Mouse (Mus musculus) heart, adult 9 months (tissue): ENCODE results near the gene Kcnj10.

Experiments
- DNase-seq, 2 experiments: peaks; one replicate each; pipeline ENCODE4 v3.0.0; 2022; ENCODE audit warnings: low spot score in 2 of 2

Gene Kcnj10

GRCm38 (mm10) chr1:172311921-172312767 lies 28.9 kb upstream of the Kcnj10 start:
- peak; percentile 88 to 91 for DNase-seq

DNA sequence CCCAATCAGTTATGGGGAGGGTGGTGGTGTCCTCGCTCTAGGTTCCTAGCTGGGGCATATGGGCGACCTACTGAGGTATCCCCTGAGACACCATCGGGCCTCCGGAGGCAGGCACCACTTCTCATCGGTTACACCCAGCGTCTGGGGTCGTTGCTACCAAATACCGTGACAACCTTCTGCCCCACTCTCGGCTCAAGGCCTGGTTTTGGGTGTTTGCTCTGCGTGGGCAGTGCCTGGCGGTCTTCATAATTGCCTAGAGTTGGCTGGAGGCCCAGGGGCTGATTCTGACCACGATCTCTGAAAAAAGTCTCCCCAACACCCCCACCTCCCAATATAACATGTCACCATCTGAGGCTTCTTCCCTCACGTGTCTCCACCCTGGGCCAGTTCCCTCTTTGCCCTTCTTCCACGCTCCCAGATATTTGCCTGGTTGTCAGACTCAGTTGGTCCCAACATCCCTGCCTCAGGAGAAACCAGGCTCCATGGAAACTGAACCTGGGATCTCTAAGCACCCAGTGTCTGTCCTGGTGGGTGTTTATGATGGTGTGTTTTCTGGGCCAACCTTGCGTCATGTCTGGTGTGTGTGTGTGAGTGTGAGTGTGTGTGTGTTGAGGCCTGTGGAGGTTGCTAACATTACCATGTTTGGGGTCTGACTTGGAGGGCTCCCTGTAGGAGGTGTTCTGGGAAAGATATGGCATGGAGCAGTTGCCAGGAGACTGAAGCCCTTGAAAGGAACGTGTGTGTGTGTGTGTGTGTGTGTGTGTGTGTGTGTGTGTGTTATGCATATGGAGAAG lies 28.0 kb upstream of the Kcnj10 start:
- peak; percentile 29 to 56 for DNase-seq

GRCm38 (mm10) chr1:172313613-172314411 lies 27.2 kb upstream of the Kcnj10 start:
- peak; percentile 31 to 45 for DNase-seq

DNA sequence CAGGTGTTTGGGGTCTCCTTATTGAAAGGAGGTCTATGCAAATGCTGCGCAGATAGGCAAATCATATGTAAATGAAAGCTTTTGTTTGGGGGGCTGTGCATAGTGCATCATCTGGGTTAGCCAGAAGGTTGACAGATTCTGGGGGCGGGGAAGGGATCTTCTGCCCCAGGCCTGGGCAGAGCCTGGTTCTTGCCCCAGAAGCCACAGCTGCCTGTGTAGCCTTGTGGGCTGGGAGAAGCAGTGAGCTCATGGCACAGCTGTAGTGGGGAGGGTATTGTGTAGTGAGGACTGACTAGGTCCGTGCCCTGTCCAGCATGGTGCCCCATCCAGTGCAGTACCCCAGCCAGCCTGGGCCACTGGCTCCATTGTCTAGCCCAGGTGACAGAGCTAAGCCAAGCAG lies 26.1 kb upstream of the Kcnj10 start:
- DNase-seq = no peak

- DNase-seq = no peak
Observed at GRCm38 (mm10) chr1:172317431-172317830, 23.6 kb upstream of the Kcnj10 start.

DNA sequence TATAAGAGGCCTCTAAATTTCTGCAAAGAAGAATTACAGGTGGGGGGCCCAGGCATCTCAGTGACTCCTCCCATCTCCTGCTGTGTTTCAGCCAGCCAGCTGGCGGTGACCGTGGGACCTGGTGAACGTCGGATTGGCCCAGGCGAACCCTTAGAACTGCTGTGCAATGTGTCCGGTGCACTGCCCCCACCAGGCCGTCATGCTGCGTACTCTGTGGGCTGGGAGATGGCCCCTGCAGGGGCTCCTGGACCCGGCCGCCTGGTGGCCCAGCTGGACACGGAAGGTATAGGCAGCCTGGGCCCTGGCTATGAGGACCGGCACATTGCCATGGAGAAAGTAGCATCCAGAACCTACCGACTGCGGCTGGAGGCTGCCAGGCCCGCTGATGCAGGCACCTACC lies 23.1 kb upstream of the Kcnj10 start:
- DNase-seq = no peak

GRCm38 (mm10) chr1:172318424-172319035 lies 22.5 kb upstream of the Kcnj10 start:
- DNase-seq = no peak

DNA sequence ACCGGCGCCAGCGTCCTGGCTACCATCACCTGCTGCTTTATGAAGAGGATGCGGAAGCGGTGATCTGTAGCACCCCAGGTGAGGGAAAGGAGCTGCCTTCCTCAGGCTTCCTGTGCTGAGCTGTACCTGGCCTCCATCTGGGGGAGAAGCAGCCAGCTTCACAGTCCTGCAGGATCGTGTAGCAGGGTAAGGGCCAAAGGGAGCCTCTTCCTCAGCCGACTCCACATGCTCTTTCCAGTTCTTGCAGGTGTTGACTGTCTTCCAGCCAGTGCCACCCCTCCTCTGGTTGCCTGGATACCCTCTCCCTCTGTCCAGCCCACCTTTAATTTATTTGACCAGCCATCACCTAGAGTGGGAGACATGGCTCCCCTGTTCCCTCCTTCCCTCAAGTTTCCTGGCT lies 21.7 kb upstream of the Kcnj10 start:
- DNase-seq = no peak

GRCm38 (mm10) chr1:172319921-172320411 lies 21.0 kb upstream of the Kcnj10 start:
- DNase-seq = no peak

DNA sequence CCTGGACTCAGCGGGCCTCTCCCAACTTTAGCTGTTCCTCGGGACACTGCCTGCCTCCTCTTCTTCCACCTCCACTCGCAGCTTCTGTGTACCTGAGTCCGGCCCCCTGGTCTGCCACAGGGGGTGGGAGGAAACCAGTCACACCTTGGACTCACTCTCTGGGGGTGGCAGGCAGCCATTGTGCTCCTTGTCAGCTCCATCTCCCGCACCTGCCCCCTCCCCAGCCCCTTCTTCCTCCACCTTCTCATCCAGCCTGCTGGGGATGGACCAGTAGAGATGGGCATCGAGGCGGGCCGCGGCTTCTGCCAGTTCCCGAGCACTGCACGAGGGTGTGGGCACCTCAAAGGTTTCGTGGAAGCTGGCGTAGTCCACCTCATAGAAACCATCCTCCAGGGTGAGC lies 18.3 kb upstream of the Kcnj10 start:
- DNase-seq = no peak

DNA sequence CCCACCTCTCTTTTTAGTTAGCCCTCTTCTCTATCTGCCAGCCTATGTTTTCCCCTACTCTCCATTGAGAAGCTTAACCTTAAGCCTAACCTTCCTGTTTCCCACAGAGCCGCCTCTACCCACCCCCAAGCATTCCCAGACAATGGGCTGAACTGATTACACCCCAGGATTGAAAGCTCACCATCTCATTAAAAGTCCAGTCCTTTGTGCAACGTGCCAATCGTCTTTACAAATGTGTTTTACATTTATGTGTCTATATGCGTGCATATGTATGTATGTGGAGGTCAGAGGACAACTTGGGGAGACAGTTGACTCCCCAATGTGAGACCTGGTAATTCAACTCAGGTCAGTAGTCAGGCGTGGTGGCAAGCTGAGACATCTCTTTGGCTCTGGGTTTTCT lies 17.7 kb upstream of the Kcnj10 start:
- no peak for DNase-seq

DNA sequence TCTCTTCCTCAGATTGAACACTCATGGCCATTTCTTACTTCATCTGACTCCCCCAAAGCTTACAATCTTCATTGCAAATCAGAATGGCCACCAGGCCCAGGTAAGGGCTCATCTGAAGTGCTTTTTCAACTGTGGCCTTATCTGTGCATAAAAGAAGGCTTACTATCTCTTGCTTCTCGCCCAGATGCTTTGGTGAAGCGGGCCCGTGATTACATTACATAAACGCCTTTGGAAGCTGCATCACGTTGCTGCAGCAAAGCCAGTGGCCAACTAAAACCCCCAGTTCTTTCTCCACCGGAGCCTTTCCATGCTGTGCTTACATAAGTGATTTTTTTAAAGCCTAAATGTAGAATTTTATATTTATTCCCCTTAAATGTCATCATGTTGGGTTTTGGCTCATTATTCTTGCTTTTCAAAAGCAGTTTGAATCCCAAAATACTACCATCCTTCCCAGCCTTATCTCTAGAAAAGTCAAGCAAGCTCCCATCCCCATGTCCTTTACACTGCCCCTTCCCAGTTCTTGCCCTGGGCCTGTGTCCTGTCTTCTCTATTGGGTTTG lies 17.1 kb upstream of the Kcnj10 start:
- DNase-seq = no peak

GRCm38 (mm10) chr1:172324725-172325124 lies 16.3 kb upstream of the Kcnj10 start:
- peak; percentile 49 to 65 for DNase-seq

- peak in 1 of 2 experiments; percentile 33 for DNase-seq
Observed at GRCm38 (mm10) chr1:172325680-172326535, 15.1 kb upstream of the Kcnj10 start.

DNA sequence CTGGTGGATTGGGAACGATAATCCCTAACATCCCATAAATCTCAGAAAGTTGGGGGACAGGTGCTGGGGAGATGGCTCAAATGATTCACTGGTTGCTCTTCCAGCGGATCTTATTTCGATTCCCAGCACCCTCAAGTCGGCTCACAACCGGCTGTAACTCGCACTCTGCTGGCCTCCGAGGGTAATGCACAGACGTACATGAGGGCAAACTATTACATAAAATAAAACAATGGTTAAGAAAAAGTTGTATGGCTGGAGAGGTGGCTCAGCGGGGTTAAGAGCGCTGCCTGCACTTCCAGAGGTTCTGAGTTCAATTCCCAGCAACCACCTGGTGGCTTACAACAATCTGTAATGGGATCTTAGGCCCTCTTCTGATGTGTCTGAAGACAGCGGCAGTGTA lies 14.3 kb upstream of the Kcnj10 start:
- DNase-seq = no peak

GRCm38 (mm10) chr1:172327206-172328001 lies 13.6 kb upstream of the Kcnj10 start:
- DNase-seq = no peak

DNA sequence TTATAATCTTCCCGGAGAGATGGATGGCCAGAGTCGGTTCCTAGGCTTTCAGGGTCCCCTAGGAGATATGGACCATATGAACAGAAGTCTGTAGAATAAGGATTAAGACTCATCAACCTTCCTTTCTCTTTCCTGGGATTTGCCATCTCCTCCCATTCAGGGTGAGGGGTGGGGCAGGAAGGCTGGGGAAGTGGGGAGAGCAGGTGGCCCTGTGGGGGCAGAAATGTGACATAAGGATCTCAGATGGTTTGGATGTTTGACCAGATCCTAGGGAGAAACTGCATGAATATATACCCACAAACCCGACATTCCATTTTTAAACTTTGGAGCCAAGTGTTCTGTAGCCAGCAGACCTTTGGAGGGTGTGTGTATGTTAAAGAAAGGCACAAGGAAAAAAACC lies 13.0 kb upstream of the Kcnj10 start:
- no peak for DNase-seq

DNA sequence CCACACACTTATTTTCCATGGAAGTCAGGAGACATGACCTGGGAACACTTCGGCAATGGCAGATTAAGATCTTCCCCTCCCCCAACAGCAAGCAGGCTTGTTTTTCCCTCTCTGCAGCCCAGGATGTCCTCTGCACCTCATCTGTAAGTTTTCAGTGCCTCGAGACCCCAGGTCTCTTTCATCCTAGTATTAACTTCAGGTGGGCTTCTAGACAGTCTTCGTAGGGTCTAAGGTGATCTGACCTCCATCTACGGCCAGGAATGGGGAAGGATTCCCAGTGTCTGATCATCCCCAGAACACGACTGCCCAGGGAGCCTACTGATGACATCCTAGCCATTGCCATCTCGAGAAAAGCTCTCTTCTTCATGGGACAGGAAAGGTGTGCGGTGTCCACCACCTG lies 12.5 kb upstream of the Kcnj10 start:
- DNase-seq = no peak

DNA sequence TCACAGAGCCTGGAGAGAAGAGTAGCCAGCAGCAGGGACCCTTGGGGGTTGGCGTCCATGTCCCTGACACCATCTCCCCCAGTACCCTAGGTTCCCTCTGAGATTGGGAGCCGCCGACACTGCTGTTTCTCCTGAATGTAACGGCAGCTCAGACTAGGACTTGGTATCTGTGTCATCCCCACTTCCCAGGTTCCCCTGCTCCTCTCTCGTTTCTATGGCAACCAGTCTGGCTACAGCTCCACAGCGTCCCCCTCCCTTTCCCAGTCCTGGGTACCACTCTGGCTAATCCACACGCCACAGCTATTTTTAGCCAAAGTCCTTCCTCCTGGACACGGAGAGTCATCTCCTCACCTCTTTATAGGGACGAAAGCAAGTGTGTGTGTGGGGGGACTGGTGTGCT lies 11.9 kb upstream of the Kcnj10 start, which contains the start of gene Kcnj9:
Gene Kcnj9 (minus strand): TSS at position 188 of the 400 bp plus-strand sequence.
- DNase-seq = no peak
